Mouse (Mus musculus): ENCODE results near the gene Bicdl1. TPM values are rescaled to one million over a fixed set of nuclear protein-coding genes. Genes with fewer than 3 reads are reported as not detected.

The Bicdl1 gene
- polyA plus RNA-seq, 1 experiment from 2014 or later, result 7.1 TPM

- H3K27ac ChIP-seq (replicated peaks in 1 of 2; ENCODE audit: control insufficient read depth in 1 of 2, insufficient read depth in 1 of 2, low read depth in 2 of 2, low read length in 2 of 2), result no peak overlapping the region
- H3K4me2 ChIP-seq (ENCODE audit: low read length), result no peak overlapping the region
- H3K27me3 ChIP-seq (ENCODE audit: control insufficient read depth, insufficient read depth, low read length), result no peaks in the 10 kb centered on the region
- H3K4me3 ChIP-seq (ENCODE audit: control insufficient read depth in 1 of 2, insufficient read depth in 1 of 2, low read depth in 1 of 2, low read length in 2 of 2), result no peak overlapping the region
- no peak for ATAC-seq (ENCODE audit: insufficient number of reproducible peaks, insufficient read depth, low FRiP score, low read depth)
- H3K36me3 ChIP-seq (ENCODE audit: control insufficient read depth, insufficient read depth, low read length), result no peaks in the 10 kb centered on the region
- no peak overlapping the region for H3K9ac ChIP-seq (ENCODE audit: low read length)
- H3K9me3 ChIP-seq (ENCODE audit: control insufficient read depth, low read length), result no peaks in the 10 kb centered on the region
- WGBS, result 19% methylated on average over 7 of the region's 7 CpGs
- H3K4me1 ChIP-seq (ENCODE audit: control insufficient read depth in 2 of 2, insufficient read depth in 2 of 2, low read length in 2 of 2), result no peaks in the 10 kb centered on the region; a peak in 1 of 4 replicates
Measured at GRCm38 (mm10) chr5:115667894-115668293, 63.5 kb downstream of the Bicdl1 start.

GRCm38 (mm10) chr5:115667210-115667609 is 64.2 kb downstream of the Bicdl1 start:
- no peak overlapping the region for H3K4me2 ChIP-seq (ENCODE audit: low read length)
- WGBS, result 77% methylated on average over 8 of the region's 8 CpGs

GRCm38 (mm10) chr5:115666366-115667065 is 64.9 kb downstream of the Bicdl1 start:
- no peak overlapping the region for H3K4me3 ChIP-seq (ENCODE audit: control insufficient read depth in 1 of 2, insufficient read depth in 1 of 2, low read depth in 1 of 2, low read length in 2 of 2)
- no peaks in the 10 kb centered on the region for H3K9me3 ChIP-seq (ENCODE audit: control insufficient read depth, low read length)
- no peaks in the 10 kb centered on the region for H3K27me3 ChIP-seq (ENCODE audit: control insufficient read depth, insufficient read depth, low read length)
- 65% methylated on average over 8 of the region's 8 CpGs for WGBS
- H3K27ac ChIP-seq (replicated peaks in 1 of 2; ENCODE audit: control insufficient read depth in 1 of 2, insufficient read depth in 1 of 2, low read depth in 2 of 2, low read length in 2 of 2), result no peak overlapping the region
- no peak overlapping the region for H3K9ac ChIP-seq (ENCODE audit: low read length)
- no peak for ATAC-seq (ENCODE audit: insufficient number of reproducible peaks, insufficient read depth, low FRiP score, low read depth)
- no peaks in the 10 kb centered on the region for H3K36me3 ChIP-seq (ENCODE audit: control insufficient read depth, insufficient read depth, low read length)
- H3K4me2 ChIP-seq (ENCODE audit: low read length), result no peak overlapping the region
- H3K4me1 ChIP-seq (ENCODE audit: control insufficient read depth in 2 of 2, insufficient read depth in 2 of 2, low read length in 2 of 2), result no peaks in the 10 kb centered on the region; a peak in 1 of 4 replicates

More at GRCm38 (mm10) chr5:115667210-115667609, 64.2 kb downstream of the Bicdl1 start:
- H3K27me3 ChIP-seq (ENCODE audit: control insufficient read depth, insufficient read depth, low read length), result no peaks in the 10 kb centered on the region
- H3K4me1 ChIP-seq (ENCODE audit: control insufficient read depth in 2 of 2, insufficient read depth in 2 of 2, low read length in 2 of 2), result no peaks in the 10 kb centered on the region; a peak in 1 of 4 replicates
- no peak overlapping the region for H3K27ac ChIP-seq (replicated peaks in 1 of 2; ENCODE audit: control insufficient read depth in 1 of 2, insufficient read depth in 1 of 2, low read depth in 2 of 2, low read length in 2 of 2)
- no peaks in the 10 kb centered on the region for H3K9me3 ChIP-seq (ENCODE audit: control insufficient read depth, low read length)
- no peak for ATAC-seq (ENCODE audit: insufficient number of reproducible peaks, insufficient read depth, low FRiP score, low read depth)
- H3K36me3 ChIP-seq (ENCODE audit: control insufficient read depth, insufficient read depth, low read length), result no peaks in the 10 kb centered on the region
- no peak overlapping the region for H3K4me3 ChIP-seq (ENCODE audit: control insufficient read depth in 1 of 2, insufficient read depth in 1 of 2, low read depth in 1 of 2, low read length in 2 of 2)
- no peak overlapping the region for H3K9ac ChIP-seq (ENCODE audit: low read length)

- no peak; the same call in 1 of the 2 replicates for ATAC-seq (ENCODE audit: insufficient number of reproducible peaks, insufficient read depth, low FRiP score, low read depth)
- H3K4me1 ChIP-seq (ENCODE audit: control insufficient read depth in 2 of 2, insufficient read depth in 2 of 2, low read length in 2 of 2), result no peaks in the 10 kb centered on the region
- no peaks in the 10 kb centered on the region for H3K9me3 ChIP-seq (ENCODE audit: control insufficient read depth, low read length)
- no peaks in the 10 kb centered on the region; the same call in 1 of the 2 replicates for H3K27me3 ChIP-seq (ENCODE audit: control insufficient read depth, insufficient read depth, low read length)
- H3K36me3 ChIP-seq (ENCODE audit: control insufficient read depth, insufficient read depth, low read length), result no peaks in the 10 kb centered on the region
- no peak overlapping the region for H3K27ac ChIP-seq (replicated peaks in 1 of 2; ENCODE audit: control insufficient read depth in 1 of 2, insufficient read depth in 1 of 2, low read depth in 2 of 2, low read length in 2 of 2)
- no peak overlapping the region for H3K4me3 ChIP-seq (ENCODE audit: control insufficient read depth in 1 of 2, insufficient read depth in 1 of 2, low read depth in 1 of 2, low read length in 2 of 2)
- WGBS, result 38% methylated on average over 22 of the region's 22 CpGs
- H3K9ac ChIP-seq (ENCODE audit: low read length), result no peak overlapping the region
- H3K4me2 ChIP-seq (ENCODE audit: low read length), result peak overlapping the region; percentile 26
Measured at GRCm38 (mm10) chr5:115662658-115663057, 68.8 kb downstream of the Bicdl1 start.

GRCm38 (mm10) chr5:115658352-115658751 is 73.1 kb downstream of the Bicdl1 start:
- Histone ChIP-seq H3K36me3 (ENCODE audit: control insufficient read depth, insufficient read depth, low read length) (no peaks in the 10 kb centered on the region), H3K4me2 (ENCODE audit: low read length) (no peak overlapping the region), H3K27ac (replicated peaks in 1 of 2; ENCODE audit: control insufficient read depth in 1 of 2, insufficient read depth in 1 of 2, low read depth in 2 of 2, low read length in 2 of 2) (no peak overlapping the region), H3K4me1 (ENCODE audit: control insufficient read depth in 2 of 2, insufficient read depth in 2 of 2, low read length in 2 of 2) (no peaks in the 10 kb centered on the region), H3K9ac (ENCODE audit: low read length) (no peak overlapping the region), H3K9me3 (ENCODE audit: control insufficient read depth, low read length) (no peaks in the 10 kb centered on the region), H3K27me3 (ENCODE audit: control insufficient read depth, insufficient read depth, low read length) (no peaks in the 10 kb centered on the region; the same call in 1 of the 2 replicates), H3K4me3 (ENCODE audit: control insufficient read depth in 1 of 2, insufficient read depth in 1 of 2, low read depth in 1 of 2, low read length in 2 of 2) (no peak overlapping the region)
- 52% methylated on average over 6 of the region's 6 CpGs for WGBS
- ATAC-seq (ENCODE audit: insufficient number of reproducible peaks, insufficient read depth, low FRiP score, low read depth), result no peak

GRCm38 (mm10) chr5:115657234-115657633 is 74.2 kb downstream of the Bicdl1 start:
- no peaks in the 10 kb centered on the region for H3K9me3 ChIP-seq (ENCODE audit: control insufficient read depth, low read length)
- peaks cover 0 to 3% of the 10 kb centered on the region in 2 experiments; a peak in 2 of 4 replicates for H3K4me1 ChIP-seq (ENCODE audit: control insufficient read depth in 2 of 2, insufficient read depth in 2 of 2, low read length in 2 of 2)
- no peak overlapping the region for H3K27ac ChIP-seq (replicated peaks in 1 of 2; ENCODE audit: control insufficient read depth in 1 of 2, insufficient read depth in 1 of 2, low read depth in 2 of 2, low read length in 2 of 2)
- no peaks in the 10 kb centered on the region for H3K36me3 ChIP-seq (ENCODE audit: control insufficient read depth, insufficient read depth, low read length)
- ATAC-seq (ENCODE audit: insufficient number of reproducible peaks, insufficient read depth, low FRiP score, low read depth), result no peak
- no peak overlapping the region for H3K9ac ChIP-seq (ENCODE audit: low read length)
- H3K27me3 ChIP-seq (ENCODE audit: control insufficient read depth, insufficient read depth, low read length), result no peaks in the 10 kb centered on the region; the same call in 1 of the 2 replicates
- WGBS, result 75% methylated on average over 1 of the region's 1 CpGs
- no peak overlapping the region for H3K4me2 ChIP-seq (ENCODE audit: low read length)
- no peak overlapping the region for H3K4me3 ChIP-seq (ENCODE audit: control insufficient read depth in 1 of 2, insufficient read depth in 1 of 2, low read depth in 1 of 2, low read length in 2 of 2)

- no peaks in the 10 kb centered on the region; the same call in 1 of the 2 replicates for H3K27me3 ChIP-seq (ENCODE audit: control insufficient read depth, insufficient read depth, low read length)
- ATAC-seq (ENCODE audit: insufficient number of reproducible peaks, insufficient read depth, low FRiP score, low read depth), result no peak
- H3K27ac ChIP-seq (replicated peaks in 1 of 2; ENCODE audit: control insufficient read depth in 1 of 2, insufficient read depth in 1 of 2, low read depth in 2 of 2, low read length in 2 of 2), result no peak overlapping the region
- H3K9ac ChIP-seq (ENCODE audit: low read length), result no peak overlapping the region
- no peak overlapping the region for H3K4me2 ChIP-seq (ENCODE audit: low read length)
- no peaks in the 10 kb centered on the region for H3K36me3 ChIP-seq (ENCODE audit: control insufficient read depth, insufficient read depth, low read length)
- no peak overlapping the region for H3K4me3 ChIP-seq (ENCODE audit: control insufficient read depth in 1 of 2, insufficient read depth in 1 of 2, low read depth in 1 of 2, low read length in 2 of 2)
- 79% methylated on average over 6 of the region's 6 CpGs for WGBS
- peaks cover 0 to 7% of the 10 kb centered on the region in 2 experiments; a peak in 2 of 4 replicates for H3K4me1 ChIP-seq (ENCODE audit: control insufficient read depth in 2 of 2, insufficient read depth in 2 of 2, low read length in 2 of 2)
- no peaks in the 10 kb centered on the region for H3K9me3 ChIP-seq (ENCODE audit: control insufficient read depth, low read length)
Measured at GRCm38 (mm10) chr5:115656677-115657076, 74.7 kb downstream of the Bicdl1 start.
